Mouse (Mus musculus) neural tube, postnatal 0 days (tissue): Measurements from ENCODE around the gene Zfp651. TPM values are rescaled to one million over a fixed set of nuclear protein-coding genes. Genes with fewer than 3 reads are reported as not detected.

ENCODE experiments used
- polyA plus RNA-seq: library from polyadenylated mRNA; unstranded; fragments of >200 nt; fragmentation: Nextera tagmentation; extraction: Ambion mirVana; gene quantifications from 2 replicates; pipeline ENCODE4 v1.2.1, GENCODE M21; 2015

The Zfp651 gene
- 26.6 and 31.7 TPM in 2 replicates for polyA plus RNA-seq

DNA sequence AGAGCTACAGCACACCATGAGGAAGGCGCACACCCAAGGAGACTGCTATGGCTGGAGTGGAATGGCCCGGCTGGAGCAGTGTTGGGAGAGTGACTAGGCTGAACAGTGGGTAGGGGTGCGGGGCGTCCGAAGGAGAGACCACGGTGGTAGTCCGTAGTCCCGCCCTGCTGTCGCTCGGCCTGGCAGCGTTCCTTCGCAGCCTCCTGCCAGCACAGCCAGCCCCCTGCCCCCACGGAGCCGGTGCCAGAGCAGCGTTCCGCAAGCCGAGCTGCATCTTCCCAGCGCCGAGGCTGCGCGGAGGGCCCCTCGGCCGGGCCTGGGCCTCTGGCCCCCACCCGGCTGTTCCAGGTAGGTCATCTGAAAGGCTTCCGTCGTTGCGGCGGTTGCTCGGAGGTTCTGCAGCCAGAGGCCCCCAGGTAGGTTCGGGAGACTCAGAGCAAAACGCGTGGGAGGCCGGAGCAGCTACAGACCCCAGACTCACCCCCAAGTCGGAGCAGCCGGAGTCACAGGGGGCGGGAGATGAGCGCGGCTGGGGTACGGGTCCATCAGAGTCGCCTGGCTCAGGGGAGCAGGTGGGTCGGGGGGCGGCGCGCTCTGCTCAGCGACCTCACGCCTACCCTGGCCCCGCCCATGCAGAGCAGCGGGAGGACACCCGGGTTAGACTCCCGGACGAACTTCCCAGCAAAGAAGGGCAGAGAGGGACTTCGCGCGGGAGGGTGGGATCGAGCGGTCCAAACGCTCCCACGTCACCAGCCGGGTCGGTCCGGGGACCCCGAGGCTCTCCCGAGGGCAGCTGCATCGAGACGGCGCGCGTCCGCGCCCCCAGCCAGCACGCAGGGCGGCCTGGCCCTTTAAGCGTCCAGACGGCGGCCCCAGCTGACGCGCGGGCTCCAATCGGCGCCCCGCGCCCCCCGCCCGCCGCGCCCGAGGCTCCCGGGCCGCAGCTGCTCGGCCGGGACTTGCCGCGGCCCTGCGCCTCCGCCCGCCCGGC is at the start of gene Zfp651:
Zfp651 (plus strand) TSS at position 240 of the 991 bp plus-strand sequence.

GRCm38 (mm10) chr9:121709898-121710583 is 49.1 kb upstream of the Zfp651 start, which contains the start of gene Ss18l2:
Gene Ss18l2 (plus strand): TSS chr9:121710329.

GRCm38 (mm10) chr9:121718792-121719318 is 40.3 kb upstream of the Zfp651 start, which contains the start of gene Nktr:
Gene Nktr (plus strand): TSS chr9:121719169.

DNA sequence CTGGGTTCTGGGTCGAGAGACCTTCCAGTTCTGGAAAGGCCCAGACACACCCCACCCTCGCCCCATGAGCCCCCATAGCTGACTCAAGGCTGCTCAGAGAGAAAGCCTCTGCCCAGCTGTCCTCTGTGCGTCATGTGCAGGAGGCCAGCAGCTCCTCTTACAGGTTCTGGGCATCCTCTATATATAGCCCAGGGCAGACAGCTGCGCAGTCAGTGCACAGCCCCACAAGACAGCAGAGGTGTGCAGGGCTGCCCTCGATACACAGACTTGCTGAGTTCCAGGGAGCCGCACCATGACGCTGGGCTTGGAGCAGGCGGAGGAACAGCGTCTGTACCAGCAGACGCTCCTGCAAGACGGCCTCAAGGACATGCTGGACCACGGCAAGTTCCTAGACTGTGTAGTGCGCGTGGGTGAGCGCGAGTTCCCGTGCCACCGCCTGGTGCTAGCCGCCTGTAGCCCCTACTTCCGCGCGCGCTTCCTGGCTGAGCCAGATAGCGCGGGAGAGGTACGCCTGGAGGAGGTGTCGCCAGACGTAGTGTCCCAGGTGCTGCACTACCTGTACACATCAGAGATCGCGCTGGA is 18.4 kb downstream of the Zfp651 start, which contains the start of gene Klhl40:
Klhl40 (plus strand) TSS at position 124 of the 582 bp plus-strand sequence.

DNA sequence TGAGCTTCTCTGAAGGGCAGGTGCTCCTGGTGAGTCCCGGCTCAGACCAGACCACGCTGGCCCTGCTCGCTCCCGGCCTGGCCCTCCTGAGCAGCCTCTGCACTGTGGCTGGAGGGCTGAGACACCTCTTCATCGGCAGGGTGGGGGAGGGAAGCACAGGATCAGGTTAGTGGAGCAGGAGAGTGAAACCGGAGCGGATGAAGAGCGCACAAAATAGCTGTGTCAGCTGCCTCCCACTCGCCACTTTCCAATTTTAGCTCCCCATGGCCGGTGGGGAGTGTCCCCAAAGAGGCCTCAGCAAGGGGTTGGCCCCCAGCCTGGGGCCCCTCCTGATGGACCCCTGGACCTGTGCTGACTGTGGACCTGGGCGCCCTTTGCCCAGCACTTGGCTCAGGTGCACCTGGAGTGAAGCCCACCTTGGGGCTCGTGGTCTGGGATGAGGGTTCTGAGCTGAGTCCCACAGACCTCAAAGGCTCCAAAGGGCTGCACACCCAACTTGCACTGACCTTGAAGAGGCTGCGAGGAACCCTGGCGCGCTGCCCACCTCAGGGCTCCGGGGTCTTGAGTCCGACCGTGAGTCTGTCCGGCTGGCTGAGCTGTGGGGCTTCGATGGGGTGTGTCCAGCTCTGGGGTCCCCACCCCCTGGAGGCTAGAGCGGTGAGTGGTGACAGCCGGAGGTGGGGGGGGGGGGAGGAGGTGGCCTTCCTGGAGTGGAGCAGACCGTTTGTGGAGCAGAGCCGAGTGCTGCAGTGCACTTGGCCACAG is 32.8 kb downstream of the Zfp651 start, which contains the start of gene Hhatl:
Hhatl (minus strand) TSS at position 751 of the 765 bp plus-strand sequence.

Other genes starting within 250 kb of the Zfp651 start
- 0.39 and 0.43 TPM in 2 replicates for gene Lyzl4, start 117.2 kb upstream of the Zfp651 start, polyA plus RNA-seq
- gene Vipr1, start 116.6 kb upstream of the Zfp651 start, polyA plus RNA-seq, result 0.40 and 0.57 TPM in 2 replicates
- 18.5 and 21.0 TPM in 2 replicates for gene Sec22c, start 53.8 kb upstream of the Zfp651 start, polyA plus RNA-seq
- gene Ss18l2, start 49.0 kb upstream of the Zfp651 start, polyA plus RNA-seq, result 239 and 284 TPM in 2 replicates
- 41.3 and 45.5 TPM in 2 replicates for gene Nktr, start 40.2 kb upstream of the Zfp651 start, polyA plus RNA-seq
- gene Klhl40, start 18.3 kb downstream of the Zfp651 start, polyA plus RNA-seq, result 2.6 and 2.7 TPM in 2 replicates
- gene Hhatl, start 33.2 kb downstream of the Zfp651 start, polyA plus RNA-seq, result 1.1 and 1.4 TPM in 2 replicates
- gene Ccdc13, start 80.1 kb downstream of the Zfp651 start, polyA plus RNA-seq, result 4.6 and 6.6 TPM in 2 replicates
- 181 and 188 TPM in 2 replicates for gene Higd1a, start 99.0 kb downstream of the Zfp651 start, polyA plus RNA-seq
- 0.62 and 0.65 TPM in 2 replicates for gene Ackr2, start 139.0 kb downstream of the Zfp651 start, polyA plus RNA-seq
- not detected in 2 replicates for gene Cyp8b1, start 157.0 kb downstream of the Zfp651 start, polyA plus RNA-seq
- 2.3 TPM in 2 replicates for gene Fam198a, start 191.7 kb downstream of the Zfp651 start, polyA plus RNA-seq
- gene Pomgnt2, start 237.8 kb downstream of the Zfp651 start, polyA plus RNA-seq, result 36.3 and 43.1 TPM in 2 replicates